Mouse (Mus musculus) left cerebral cortex, postnatal 4 days (tissue): Measurements from ENCODE around the gene Sectm1a. TPM values are rescaled to one million over a fixed set of nuclear protein-coding genes. Genes with fewer than 3 reads are reported as not detected.
"Not testable (repeated sequence)": the region's sequence is repeated elsewhere in the genome, so short reads cannot be mapped to it uniquely, and the experiment has no call there.

Source experiments
- DNase-seq: peaks from one replicate; pipeline ENCODE4 v3.0.0-alpha.2; 2022
- intact Hi-C: fragments of 180-260 bp; cut with DNase I; formaldehyde crosslinking; loops from one replicate; pipeline ENCODE4 v1.15.1; 2025
- total RNA-seq, 2 experiments: library from RNA; stranded (reverse); gene quantifications; 2 replicates each; pipeline ENCODE4 v1.2.3; 2021

Sectm1a gene
- under 1 TPM in 1 of 2 experiments, not detected in 1; 0.30 TPM for total RNA-seq

- DNase-seq = no peak
- intact Hi-C loops = no loop called here
Measured at GRCm38 (mm10) chr11:121081120-121081519, at the start of gene Sectm1a. Sectm1a (minus strand) TSS chr11:121081220.

- intact Hi-C loops = no loop called here
Measured at GRCm38 (mm10) chr11:121129616-121130015, 48.6 kb upstream of the Sectm1a start.

DNA sequence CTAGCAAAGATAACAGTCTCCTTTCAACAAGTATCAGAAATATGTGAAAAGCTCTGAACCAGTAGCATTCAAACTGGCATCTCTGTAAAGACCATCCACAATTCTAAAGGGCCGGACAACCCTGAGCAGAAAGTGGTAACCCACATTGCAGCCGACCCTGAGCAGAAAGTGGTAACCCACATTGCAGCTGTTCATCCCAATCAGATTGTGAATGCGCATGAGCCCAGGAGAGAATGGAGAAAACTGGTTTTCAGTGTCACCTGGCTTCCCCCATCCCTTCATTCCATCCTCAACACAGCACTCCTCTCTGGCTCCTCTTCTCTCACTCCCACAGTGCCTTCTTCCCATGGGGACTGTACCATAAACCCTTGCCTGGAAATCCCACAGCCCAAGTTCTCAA is 46.4 kb upstream of the Sectm1a start:
- intact Hi-C loops = no loop called here
- no peak for DNase-seq

More at GRCm38 (mm10) chr11:121129616-121130015, 48.6 kb upstream of the Sectm1a start:
- DNase-seq = no peak

DNA sequence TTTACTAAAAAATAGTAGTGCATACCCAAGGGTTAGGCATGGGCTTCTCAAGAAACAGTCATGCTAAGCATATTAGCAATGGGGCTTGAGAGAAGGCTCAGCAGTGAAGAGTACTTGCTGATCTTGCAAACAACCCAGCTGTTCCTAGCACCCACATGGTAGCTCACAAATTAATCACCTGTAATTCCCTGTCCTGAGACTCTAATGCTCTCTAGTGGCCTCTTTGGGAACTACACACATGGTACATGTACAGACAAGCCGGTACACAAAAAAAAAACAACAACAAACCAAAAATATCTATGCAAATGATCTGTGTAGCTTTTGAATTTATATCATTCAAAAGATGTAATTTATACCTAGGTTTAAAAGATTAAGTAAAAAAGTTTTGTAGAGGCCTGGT is 45.4 kb upstream of the Sectm1a start:
- intact Hi-C loops = no loop called here
- DNase-seq = no peak

DNA sequence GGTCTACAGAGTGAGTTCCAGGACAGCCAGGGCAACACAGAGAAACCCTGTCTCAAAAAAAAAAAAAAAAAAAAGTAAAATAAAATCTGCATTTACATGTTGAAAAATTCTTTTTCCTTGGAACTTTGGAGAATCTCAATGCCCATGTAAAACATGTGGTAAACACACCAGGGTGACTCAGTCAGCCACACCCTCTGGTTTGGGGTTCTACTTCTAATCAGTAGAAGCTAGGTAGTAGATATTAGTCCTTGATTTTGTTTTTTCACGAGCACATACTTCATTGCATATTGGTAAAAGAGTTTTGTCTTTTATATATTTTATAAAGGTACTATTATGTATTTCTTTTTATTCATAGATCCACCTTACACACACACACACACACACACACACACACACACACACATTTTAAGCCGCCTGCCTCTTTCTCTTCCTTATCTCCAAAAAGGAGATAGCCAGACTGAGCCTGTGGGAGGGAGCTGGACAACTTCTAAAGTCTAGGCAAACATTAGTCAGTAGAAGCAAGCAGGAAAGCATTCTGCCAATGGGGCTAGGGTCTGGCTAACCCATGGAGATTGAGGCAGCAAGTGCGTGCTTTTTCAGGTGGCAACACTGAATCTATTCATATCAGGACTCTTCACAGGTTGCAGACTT is 44.6 kb upstream of the Sectm1a start:
- DNase-seq = no peak
- intact Hi-C loops = no loop called here

- intact Hi-C loops = no loop called here
- no peak for DNase-seq
Measured at GRCm38 (mm10) chr11:121123438-121123837, 42.4 kb upstream of the Sectm1a start.

DNA sequence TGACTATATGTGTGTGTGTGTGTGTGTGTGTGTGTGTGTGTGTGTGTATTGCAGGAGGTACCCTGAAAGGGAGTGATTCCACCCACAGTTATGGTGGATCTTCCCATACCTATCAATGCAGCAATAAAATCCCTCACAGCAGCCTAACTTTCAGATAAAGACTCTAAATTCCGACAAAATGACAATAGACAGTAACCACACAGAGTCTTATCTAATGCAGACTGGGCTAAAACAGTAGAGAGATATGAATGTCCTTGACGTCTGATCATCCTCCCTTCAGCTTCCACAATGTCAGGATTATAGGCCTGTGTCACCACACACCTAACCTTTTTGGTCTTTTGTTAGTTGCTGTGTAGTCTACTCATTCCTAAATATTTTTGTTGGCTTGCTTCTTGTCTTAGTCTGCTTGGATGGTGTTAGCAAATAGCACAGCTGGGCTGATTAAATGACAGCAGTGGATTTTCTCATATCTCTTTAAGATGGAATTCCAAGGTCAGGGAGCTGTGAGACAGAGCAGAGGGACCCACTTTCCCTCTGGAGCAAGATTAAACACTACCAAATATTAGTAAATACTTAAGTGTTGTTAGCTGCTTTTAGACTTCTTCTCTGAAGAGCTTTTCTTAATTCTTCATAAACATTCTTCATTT is 41.1 kb upstream of the Sectm1a start:
- intact Hi-C loops = no loop called here
- no peak for DNase-seq

DNA sequence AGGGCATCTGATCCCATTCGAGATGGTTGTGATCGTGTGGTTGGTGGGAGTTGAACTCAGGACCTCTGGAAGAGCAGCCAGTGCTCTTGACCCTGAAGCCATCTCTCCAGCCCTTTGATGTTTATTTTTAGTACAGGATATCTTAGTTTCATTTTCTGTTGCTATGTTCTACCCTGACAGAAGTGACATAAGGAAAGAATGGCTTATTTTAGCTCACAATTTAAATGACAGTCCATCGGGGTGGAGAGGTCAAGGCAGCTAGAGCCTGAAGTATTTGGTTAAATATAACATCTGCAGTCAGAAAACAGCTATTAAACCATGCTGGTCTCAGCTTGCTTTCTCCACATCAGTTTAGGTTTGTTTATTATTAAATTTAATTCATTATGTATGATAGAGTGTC is 40.1 kb upstream of the Sectm1a start:
- intact Hi-C loops = no loop called here
- no peak for DNase-seq

DNA sequence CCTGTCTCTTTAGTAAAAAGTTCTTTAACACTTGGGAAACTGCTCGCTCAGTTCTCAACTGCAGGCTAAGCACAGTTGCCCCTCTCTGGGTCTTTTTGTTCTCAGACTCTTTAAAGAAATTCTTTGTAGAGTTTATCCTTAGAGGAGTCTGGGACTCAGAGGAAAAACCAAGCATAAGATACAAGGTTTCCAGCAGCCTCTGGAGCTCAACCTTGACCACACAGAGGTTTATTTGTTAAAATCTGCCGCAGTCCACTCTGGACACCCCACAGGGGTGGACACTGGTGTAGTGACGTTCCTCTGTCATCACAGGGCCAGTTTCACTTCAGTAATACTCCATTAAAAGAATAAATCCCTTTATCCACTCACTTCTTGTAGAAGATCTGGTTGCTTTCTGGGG is 37.6 kb upstream of the Sectm1a start, which contains the start of gene Tex19.2:
Tex19.2 (minus strand) TSS at position 101 of the 400 bp plus-strand sequence.
- intact Hi-C loops = no loop called here
- DNase-seq = no peak

DNA sequence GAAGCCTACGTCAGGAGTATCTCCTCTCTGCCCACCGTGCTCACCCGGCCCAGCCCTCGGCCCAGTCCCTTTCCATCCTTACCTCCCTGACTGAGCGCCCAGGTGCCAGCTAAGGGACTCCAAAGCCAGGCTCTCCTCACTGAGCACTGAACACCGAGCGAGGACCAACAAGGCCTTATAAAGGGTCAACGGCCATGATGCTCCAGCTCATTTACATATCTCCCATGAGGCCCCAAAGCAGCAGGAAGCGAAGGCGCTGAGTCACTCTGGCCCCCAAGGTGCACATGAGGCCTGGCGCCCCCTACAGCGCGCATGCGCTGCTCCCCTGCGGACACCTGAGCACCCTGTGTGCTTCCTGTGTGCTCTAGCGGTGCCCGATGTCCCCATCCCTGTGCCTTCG is 37.1 kb upstream of the Sectm1a start:
- DNase-seq = no peak
- intact Hi-C loops = no loop called here

GRCm38 (mm10) chr11:121112091-121112775 is 31.2 kb upstream of the Sectm1a start:
- intact Hi-C loops = no loop called here
- DNase-seq = peak; percentile 89

DNA sequence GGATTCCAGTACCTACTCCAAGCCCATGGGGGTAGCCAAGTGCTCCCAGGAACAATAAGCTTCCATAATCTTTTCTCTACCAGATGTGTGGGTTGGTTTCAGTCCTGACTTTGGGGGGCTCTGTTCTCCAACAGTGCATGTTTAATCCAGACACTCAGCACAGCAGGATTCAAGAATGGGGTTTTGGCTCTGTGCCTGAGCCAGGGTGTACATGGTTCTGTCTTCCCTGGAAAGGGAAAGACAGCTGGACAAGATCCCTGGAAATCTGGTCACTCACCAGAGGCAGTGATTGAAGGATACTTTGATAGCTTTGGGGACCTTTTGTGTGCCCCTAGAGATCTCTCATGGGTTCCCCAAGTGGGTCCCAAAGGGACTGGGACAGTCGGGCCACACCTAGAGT is 30.6 kb upstream of the Sectm1a start:
- intact Hi-C loops = no loop called here
- peak; percentile 28 for DNase-seq

DNA sequence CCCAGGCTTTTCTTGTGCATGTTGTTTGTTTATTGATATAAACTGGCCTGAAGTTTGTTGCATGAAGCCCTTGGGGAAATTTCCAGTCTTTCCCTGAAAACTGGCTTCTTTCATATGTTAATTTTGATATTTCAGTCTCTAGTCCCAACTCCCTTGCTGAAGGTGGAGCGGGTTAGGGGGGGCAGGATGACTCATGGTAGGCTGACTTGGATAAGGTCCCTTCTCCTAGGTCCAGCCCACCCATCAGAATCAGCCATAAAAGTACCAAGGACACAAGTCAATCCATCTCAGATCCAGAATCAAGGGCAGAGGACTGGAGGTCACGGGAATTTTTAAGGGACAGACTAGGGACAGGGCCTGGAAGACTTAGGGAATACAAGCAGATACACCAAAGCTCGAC is 30.0 kb upstream of the Sectm1a start:
- intact Hi-C loops = no loop called here
- no peak for DNase-seq

GRCm38 (mm10) chr11:121109986-121110385 is 29.0 kb upstream of the Sectm1a start:
- intact Hi-C loops = no loop called here
- peak; percentile 82 for DNase-seq

DNA sequence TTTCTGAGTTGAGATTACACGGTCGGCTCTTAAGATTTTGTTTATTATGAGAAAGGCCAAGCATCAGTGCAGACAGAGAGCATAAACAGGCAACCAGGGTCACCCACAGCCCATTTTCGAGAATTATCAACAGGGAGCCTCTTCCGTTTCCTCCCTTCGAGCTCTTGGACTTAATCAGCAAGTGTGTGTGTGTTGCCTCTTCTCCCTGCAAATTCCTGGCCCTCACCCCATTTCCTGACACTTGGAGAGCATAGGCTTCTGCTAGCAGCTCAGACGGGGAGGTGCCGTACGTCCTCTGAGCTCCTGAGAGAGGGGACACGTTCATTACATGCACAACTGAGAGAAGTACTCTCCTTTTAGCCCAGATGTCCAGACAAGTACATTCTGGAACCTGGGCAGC is 27.0 kb upstream of the Sectm1a start:
- DNase-seq = no peak
- intact Hi-C loops = no loop called here

DNA sequence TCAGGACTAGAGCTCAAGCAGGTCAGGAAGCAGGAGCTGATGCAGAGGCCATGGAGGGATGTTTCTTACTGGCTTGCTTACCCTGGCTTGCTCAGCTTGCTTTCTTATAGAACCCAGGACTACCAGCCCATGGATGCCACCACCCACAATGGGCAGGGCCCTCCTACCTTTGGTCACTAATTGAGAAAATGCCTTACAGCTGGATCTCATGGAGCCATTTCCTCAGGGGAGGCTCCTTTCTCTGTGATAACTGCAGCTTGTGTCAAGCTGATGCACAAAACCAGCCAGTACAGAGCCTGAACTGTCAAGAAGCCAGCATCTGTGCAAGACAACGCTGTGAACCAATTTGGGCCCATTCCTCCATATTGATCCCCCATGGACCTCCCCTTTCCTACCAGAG is 26.2 kb upstream of the Sectm1a start:
- intact Hi-C loops, DNase-seq: not testable (repeated sequence)

DNA sequence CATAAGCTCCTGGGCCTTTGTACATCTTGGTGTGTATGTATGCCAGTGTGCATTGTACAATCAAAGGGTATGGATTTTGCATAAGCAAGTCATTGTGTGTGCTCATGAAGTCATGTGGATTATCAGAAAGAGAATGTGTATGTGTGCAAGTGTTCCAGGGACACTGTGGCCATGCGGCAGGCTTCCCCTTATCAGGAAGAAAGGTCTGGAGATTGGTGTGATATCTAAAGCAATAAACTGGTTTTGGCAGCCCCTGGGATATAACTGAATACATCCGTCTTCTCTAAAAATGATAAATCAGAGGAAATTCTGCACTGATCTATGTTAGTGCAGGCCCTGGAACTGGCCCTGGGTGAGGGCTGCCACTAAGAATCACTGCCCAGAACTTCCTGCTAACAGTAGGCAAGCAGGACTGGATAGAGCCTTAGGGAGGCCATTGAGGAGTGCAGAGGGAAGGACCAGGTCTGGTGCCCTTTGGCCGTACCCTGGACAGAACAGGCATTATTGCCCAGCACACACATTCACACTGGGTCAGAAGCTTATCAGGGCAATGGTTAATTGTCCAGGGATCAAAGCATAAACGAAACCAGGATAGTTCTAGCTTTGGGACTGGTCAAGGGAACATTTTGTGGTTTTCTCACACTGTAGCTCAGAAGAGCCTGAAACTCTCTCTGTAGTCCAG is 20.2 kb upstream of the Sectm1a start:
- intact Hi-C loops = no loop called here
- no peak for DNase-seq

DNA sequence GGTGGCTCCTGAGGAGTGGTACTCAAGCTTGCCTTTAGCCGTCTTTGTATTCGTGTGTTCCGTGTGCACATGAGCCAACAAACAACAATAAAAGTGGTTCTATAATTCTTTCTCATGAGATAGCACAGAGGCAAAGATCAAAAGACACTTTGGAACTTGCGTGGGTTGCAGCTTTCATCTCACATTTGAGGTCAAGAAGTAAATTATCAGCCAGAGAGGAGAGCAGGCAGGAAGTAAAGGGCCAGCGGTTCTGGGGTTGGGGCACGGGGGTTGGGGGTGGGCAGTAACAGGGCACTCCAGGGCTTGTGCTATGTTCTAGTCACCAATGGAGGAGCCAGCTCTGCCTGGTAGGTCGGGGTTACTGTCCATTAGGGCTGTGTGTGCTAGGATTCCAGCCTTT is 19.7 kb upstream of the Sectm1a start:
- intact Hi-C loops = no loop called here
- DNase-seq = no peak

DNA sequence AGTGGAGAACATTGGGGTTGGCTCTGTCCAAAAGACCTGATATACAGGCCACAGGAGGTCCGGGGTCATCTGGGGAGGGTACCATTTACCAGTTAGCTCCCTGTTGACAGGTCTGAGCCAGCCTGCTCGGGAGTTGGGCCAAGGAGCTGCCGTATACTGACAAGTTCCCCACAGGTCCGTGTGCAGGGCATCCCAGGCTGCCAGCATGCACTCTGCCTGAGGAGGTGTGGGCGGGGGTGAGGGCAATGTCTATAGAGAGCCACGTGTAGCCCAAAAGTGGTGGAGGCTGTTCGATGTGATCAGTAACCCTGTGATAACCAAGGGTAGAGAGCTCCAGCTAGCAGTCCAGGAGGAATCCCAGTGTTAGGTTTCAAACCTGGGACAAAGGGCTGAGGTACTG is 18.7 kb upstream of the Sectm1a start:
- DNase-seq = no peak
- intact Hi-C loops = no loop called here

DNA sequence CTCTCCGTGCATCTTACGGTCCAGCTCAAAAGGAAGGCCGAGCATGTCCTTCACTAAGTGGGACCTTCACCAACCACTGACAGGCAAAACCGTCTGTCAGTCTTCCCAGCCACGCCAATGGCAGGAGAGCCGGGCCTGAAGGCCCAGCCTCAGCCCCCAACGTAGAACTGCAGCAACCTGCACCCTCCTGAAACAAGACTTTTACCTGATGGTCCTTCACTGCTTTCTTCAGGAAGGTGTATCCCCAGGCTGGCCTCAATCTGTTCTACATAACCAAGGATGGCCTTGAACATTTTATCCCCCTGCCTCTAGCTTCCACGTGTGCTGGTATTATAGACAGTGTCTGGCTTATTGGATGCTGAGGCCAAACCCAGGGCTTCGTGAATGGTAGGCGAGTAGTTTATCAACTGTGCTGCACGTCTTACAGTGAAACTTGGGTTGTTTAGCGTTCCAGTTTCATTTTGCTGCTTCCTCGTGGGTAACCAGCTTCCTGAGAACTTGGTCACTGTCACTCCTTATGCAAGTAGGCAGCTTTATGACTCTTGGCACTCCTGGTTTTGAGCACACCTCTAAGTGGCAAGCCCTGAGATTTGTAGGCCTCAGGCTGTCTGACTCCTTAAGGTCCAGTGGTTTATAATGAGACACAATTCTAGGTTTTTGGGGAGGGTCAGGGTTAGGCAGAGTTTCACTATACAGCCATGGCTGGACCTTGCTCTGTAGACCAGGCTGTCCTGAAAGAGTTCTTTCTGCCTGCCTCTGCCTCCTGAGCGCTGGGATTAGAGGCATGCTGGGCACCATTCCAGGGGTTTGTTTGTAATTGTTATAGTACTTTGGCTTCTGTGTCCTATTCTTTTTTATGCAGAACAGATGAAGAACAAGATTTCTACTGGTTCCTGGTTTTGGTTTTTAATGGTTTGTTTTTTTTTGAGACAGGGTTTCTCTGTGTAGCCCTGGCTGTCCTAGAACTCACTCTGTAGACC is 11.9 kb upstream of the Sectm1a start:
- no peak for DNase-seq
- intact Hi-C loops = no loop called here
